Mouse (Mus musculus): Measurements from ENCODE around the gene Rexo4. TPM values are rescaled to one million over a fixed set of nuclear protein-coding genes. Genes with fewer than 3 reads are reported as not detected.
A peak's percentile ranks its signal among the peaks of the same experiment; 100 is the strongest.

Gene Rexo4
- total and polyA plus RNA-seq, 3 experiments: 53.6 to 74.8 (median 67.2) TPM

GRCm38 (mm10) chr2:26933304-26934055 lies 30.7 kb downstream of the Rexo4 start, which contains the start of the genes Surf4 and Stkld1:
TSS of gene Surf4 (minus strand) at chr2:26933928.
TSS of gene Stkld1 (plus strand) at chr2:26934047.
- Histone ChIP-seq H3K27ac (ENCODE audit: insufficient read depth, low read depth) (peak within 1 kb of the TSS; percentile 61), H3K4me1 (ENCODE audit: control insufficient read depth in 1 of 2, insufficient read depth in 2 of 2) (peaks cover 25 to 69% of the 10 kb centered on the region in 2 experiments), H3K4me2 (ENCODE audit: insufficient read depth, low read depth, poor library complexity, severe bottlenecking) (peak within 1 kb of the TSS; percentile 89), H3K9ac (ENCODE audit: insufficient read depth, low read depth) (peak within 1 kb of the TSS; percentile 96), H3K4me3 (replicated peaks in 1 of 3; ENCODE audit: low read depth in 2 of 3, low read length in 2 of 3, poor library complexity in 1 of 3) (peak within 1 kb of the TSS; percentile 83 to 94 (median 94)), H3K79me2 (replicated peaks; ENCODE audit: control insufficient read depth, extremely low read depth, insufficient read depth, poor library complexity, severe bottlenecking) (peaks cover 45% of the 10 kb centered on the region), H3K36me3 (replicated peaks in 1 of 2; ENCODE audit: control insufficient read depth in 1 of 2, insufficient read depth in 1 of 2, low read length in 1 of 2) (peaks cover 16 to 32% of the 10 kb centered on the region in 2 experiments), H3K9me3 (replicated peaks; ENCODE audit: low read length) (no peaks in the 10 kb centered on the region), H3K27me3 (replicated peaks) (no peaks in the 10 kb centered on the region)
- DNase-seq (ENCODE audit: extremely low read depth): peak; percentile 97
- in situ Hi-C loops (cut with MboI; ENCODE audit: low pct_ligation_motif_present, low pct_unique_long_range_greater_than_20kb, low sequenced_read_pairs) (no loop called here), dilution Hi-C loops (cut with MboI; ENCODE audit: extremely low pct_ligation_motif_present, extremely low pct_unique_long_range_greater_than_20kb, low sequenced_read_pairs) (no loop called here)
- TF ChIP-seq GABPA (IDR thresholded peaks at IDR 0.05; ENCODE audit: insufficient replicate concordance, low read depth, low read length) (no peak), NELFE (IDR thresholded peaks at IDR 0.05; ENCODE audit: low read depth, low read length) (peak; percentile 91), ZKSCAN1 (IDR thresholded peaks at IDR 0.05; ENCODE audit: borderline replicate concordance, low read depth, low read length) (no peak), CHD1 (IDR thresholded peaks at IDR 0.05; ENCODE audit: low read depth, low read length) (no peak), E2F4 (IDR thresholded peaks at IDR 0.05; ENCODE audit: insufficient replicate concordance, low read depth, low read length) (no peak), IRF4 (IDR thresholded peaks at IDR 0.05; ENCODE audit: low read depth, low read length) (no peak), RCOR1 (conservative IDR thresholded peaks at IDR 0.05; ENCODE audit: low read depth, low read length) (no peak), MAX (IDR thresholded peaks at IDR 0.05; ENCODE audit: low read length) (no peak), MYC (IDR thresholded peaks at IDR 0.05; ENCODE audit: low read depth, low read length) (no peak), USF2 (conservative IDR thresholded peaks at IDR 0.05; ENCODE audit: low read depth, low read length) (no peak), JUN (IDR thresholded peaks at IDR 0.05; ENCODE audit: insufficient read depth, low read depth, low read length) (no peak), KAT2A (IDR thresholded peaks at IDR 0.05; ENCODE audit: insufficient replicate concordance, low read length) (0 out of 2 replicates have a peak, but pooled peaks have one; percentile 42), TCF12 (IDR thresholded peaks at IDR 0.05; ENCODE audit: low read depth, low read length) (peak; percentile 73), SIN3A (IDR thresholded peaks at IDR 0.05; ENCODE audit: low read length) (peak; percentile 32; the same call in 1 of the 2 replicates), MEF2A (IDR thresholded peaks at IDR 0.05; ENCODE audit: borderline replicate concordance, low read depth, low read length) (peak; percentile 40; the same call in 1 of the 2 replicates), BHLHE40 (IDR thresholded peaks at IDR 0.05; ENCODE audit: low read depth, low read length) (no peak), MAFK (IDR thresholded peaks at IDR 0.05; ENCODE audit: insufficient replicate concordance, low read length) (no peak), MXI1 (IDR thresholded peaks at IDR 0.05; ENCODE audit: low read depth, low read length) (no peak), TBP (conservative IDR thresholded peaks at IDR 0.05; ENCODE audit: low read depth, low read length) (no peak), ETS1 (conservative IDR thresholded peaks at IDR 0.05; ENCODE audit: low read depth, low read length) (no peak), JUND (conservative IDR thresholded peaks at IDR 0.05; ENCODE audit: low read depth, low read length) (no peak), NRF1 (IDR thresholded peaks at IDR 0.05; ENCODE audit: low read depth, low read length) (peak; percentile 77), UBTF (IDR thresholded peaks at IDR 0.05; ENCODE audit: low read depth, low read length) (0 out of 2 replicates have a peak, but pooled peaks have one; percentile 59), ELF1 (IDR thresholded peaks at IDR 0.05; ENCODE audit: low read depth, low read length) (peak; percentile 66), CHD2 (IDR thresholded peaks at IDR 0.05; ENCODE audit: low read length) (no peak), RAD21 (IDR thresholded peaks at IDR 0.05; ENCODE audit: low read depth, low read length) (no peak), USF1 (IDR thresholded peaks at IDR 0.05; ENCODE audit: low read depth, low read length) (no peak), SMC3 (IDR thresholded peaks at IDR 0.05; ENCODE audit: low read depth, low read length) (no peak), ZC3H11A (IDR thresholded peaks at IDR 0.05; ENCODE audit: low read depth, low read length) (no peak), POLR2AphosphoS2 (IDR thresholded peaks at IDR 0.05; ENCODE audit: low read depth, low read length) (peak; percentile 67; the same call in 1 of the 2 replicates), ZNF384 (IDR thresholded peaks at IDR 0.05; ENCODE audit: low read depth, low read length) (no peak), PAX5 (IDR thresholded peaks at IDR 0.05; ENCODE audit: low read length) (no peak), ZMIZ1 (IDR thresholded peaks at IDR 0.05; ENCODE audit: low read depth, low read length) (peak; percentile 94), CTCF (conservative IDR thresholded peaks at IDR 0.05 in 1 of 2, IDR thresholded peaks at IDR 0.05 in 1 of 2; ENCODE audit: low read depth in 2 of 2, low read length in 2 of 2) (no peak), POLR2A (IDR thresholded peaks at IDR 0.05; ENCODE audit: low read depth, low read length) (peak; percentile 88), EP300 (IDR thresholded peaks at IDR 0.05; ENCODE audit: low read length) (no peak), MAZ (IDR thresholded peaks at IDR 0.05; ENCODE audit: low read depth, low read length) (peak; percentile 83), HCFC1 (IDR thresholded peaks at IDR 0.05; ENCODE audit: low read depth, low read length) (peak; percentile 62)

Measured in CH12.LX (cell line).